Mouse (Mus musculus) brown adipose tissue, adult 24 weeks (tissue): ENCODE measurements around the gene Actr3b. TPM values are rescaled to one million over a fixed set of nuclear protein-coding genes. Genes with fewer than 3 reads are reported as not detected.
"Not testable (repeated sequence)": the region's sequence is repeated elsewhere in the genome, so short reads cannot be mapped to it uniquely, and the experiment has no call there.

ENCODE experiments used
- H3K27ac ChIP-seq: fragments of 200-500 bp; replicated peaks from 2 replicates; pipeline ENCODE4 v1.5.1; 2012; ENCODE audit warnings: low read depth, mild to moderate bottlenecking, low read length
- H3K4me1 ChIP-seq: fragments of 200-500 bp; 2 replicates; pipeline ENCODE4 v1.6.1; 2012; ENCODE audit warnings: low read length, mixed read lengths; ENCODE audit not compliant: control insufficient read depth, insufficient read depth, insufficient read length
- H3K4me3 ChIP-seq: fragments of 200-500 bp; 2 replicates; pipeline ENCODE4 v1.5.1; 2012; ENCODE audit warnings: low read depth, mild to moderate bottlenecking, low read length, moderate library complexity; ENCODE audit not compliant: insufficient read depth
- polyA plus RNA-seq: library from polyadenylated mRNA; stranded (reverse); fragments of >200 nt; gene quantifications from 2 replicates; pipeline ENCODE4 v1.2.4, GENCODE M21; 2012; ENCODE audit not compliant: missing spikeins, insufficient read depth, insufficient read length

Gene Actr3b
- 0.52 and 2.0 TPM in 2 replicates for polyA plus RNA-seq

DNA sequence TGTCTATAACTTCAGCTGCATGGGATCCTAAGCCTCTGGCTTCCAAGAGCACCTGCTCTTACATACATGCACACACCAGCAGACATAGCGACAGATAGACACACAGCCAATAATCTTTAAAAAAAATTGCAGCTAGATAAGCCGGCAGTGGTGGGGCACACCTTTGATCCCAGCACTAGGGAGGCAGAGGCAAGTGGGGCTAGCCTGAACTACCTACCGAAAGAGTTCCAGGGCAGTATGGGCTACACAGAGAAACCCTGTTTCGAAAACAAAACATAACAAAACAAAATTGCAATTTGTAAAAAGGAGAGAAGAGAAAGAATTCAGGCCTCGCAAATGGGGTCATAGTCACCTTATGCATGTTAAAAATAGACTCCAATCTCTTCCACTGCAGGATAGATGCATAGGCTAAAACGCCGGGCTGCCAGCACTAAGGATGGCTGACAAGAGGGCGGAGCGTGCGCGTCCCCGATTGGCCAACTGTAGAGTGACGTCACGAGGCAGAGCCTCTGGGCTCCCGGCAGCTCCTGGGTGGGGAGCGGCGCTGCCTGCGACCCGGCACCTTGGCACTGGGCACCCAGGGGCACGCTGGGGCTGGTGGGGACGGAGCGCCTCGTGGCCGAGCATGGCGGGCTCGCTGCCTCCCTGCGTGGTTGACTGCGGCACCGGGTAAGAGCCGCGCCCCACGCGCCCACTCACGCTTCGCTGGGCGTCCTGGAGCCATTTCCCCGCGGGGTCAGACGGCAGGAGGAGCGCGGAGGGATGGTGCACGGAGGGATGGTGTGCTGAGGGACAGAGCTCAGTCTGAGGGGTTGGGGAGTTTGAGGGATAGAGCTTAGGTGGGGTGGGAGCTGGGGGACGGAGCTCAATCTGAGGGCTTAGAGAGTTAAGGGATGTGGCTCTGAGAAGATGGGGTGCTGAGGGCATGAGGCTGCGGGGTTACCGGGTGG is at the start of gene Actr3b:
Actr3b (plus strand) TSS at position 538 of the 950 bp plus-strand sequence.
- Histone ChIP-seq H3K4me1 (peaks cover 6% of the 10 kb centered on the region; the same call in 1 of the 2 replicates), H3K4me3 (peak within 1 kb of the TSS; percentile 85), H3K27ac (no peak within 1 kb of the TSS)

- H3K4me1 ChIP-seq, H3K27ac ChIP-seq, H3K4me3 ChIP-seq: not testable (repeated sequence)
These were observed 46.6 kb upstream of the Actr3b start for GRCm38 (mm10) chr5:25713001-25713706.

GRCm38 (mm10) chr5:25719390-25719789 is 40.4 kb upstream of the Actr3b start:
- H3K27ac ChIP-seq: no peak overlapping the region
- no peak overlapping the region for H3K4me3 ChIP-seq
- peaks cover 4% of the 10 kb centered on the region; the same call in 1 of the 2 replicates for H3K4me1 ChIP-seq

DNA sequence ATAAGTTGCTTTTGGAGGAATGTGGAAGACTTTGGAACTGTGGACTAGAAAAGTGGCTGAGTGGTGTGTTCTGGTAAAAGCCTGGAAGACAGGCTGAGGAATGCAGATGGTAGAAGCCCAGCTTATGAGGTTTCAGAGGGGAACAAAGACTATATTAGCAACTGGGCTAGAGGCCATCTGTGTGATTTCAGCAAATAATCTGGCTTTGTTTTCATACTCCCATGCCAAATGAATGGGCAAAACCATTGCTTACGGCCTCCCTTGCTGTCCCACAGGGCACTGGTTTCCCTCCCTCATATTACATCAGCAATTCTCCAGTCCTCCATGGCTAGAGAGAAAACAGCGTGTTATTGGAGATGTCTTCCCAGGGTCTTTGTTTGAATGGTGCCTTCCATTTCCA is 36.8 kb upstream of the Actr3b start:
- no peak overlapping the region for H3K4me3 ChIP-seq
- peaks cover 4% of the 10 kb centered on the region; the same call in 1 of the 2 replicates for H3K4me1 ChIP-seq

DNA sequence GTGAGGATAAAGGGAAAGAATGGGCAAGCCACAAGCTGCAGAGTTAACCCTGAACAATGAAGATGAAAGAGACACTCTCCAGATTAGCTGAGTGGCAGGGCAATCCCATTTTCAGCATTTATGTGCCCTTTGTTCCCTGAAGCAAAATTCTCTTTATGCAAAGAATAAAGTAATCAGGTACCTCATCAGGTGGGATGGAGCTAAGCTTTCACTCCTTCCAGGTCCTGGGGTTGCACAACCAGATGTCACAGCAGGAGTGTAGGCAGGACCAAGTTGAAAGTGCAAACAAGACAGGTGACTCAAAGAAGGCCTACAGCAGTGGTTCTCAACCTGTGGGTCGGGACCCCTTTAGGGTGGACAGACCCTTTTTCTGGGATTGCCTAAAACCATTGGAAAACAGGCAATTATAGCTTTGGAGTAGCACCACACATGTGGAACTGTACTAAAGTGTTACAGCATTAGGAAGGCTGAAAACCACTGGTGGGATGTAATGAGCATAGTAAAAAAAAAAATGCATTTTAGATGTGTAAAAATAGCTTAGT is 35.6 kb upstream of the Actr3b start:
- Histone ChIP-seq H3K4me1 (peaks cover 4% of the 10 kb centered on the region; the same call in 1 of the 2 replicates), H3K27ac (no peak overlapping the region), H3K4me3 (no peak overlapping the region)

More for the DNA sequence above, 36.8 kb upstream of the Actr3b start:
- peak overlapping the region; percentile 83 for H3K27ac ChIP-seq

DNA sequence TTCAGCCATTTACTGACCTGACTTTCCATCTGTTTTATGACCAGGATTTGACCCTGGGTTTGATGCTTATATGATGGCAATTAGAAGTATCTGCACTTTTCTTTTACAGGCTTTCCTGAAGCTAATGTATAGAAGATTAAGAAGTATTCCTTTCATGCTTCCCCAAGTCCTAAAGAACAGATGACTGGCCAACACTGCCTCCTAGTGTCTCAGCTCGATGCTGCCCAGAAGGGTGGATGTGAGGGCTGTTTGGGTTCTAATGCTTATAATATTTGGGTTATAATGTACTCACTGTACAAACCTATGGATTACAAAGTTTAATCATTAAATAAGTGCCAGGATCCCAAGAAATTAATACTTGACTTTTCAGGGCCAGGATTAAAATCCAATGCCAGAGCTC is 25.5 kb upstream of the Actr3b start:
- Histone ChIP-seq H3K4me1 (no peaks in the 10 kb centered on the region), H3K27ac (no peak overlapping the region), H3K4me3 (no peak overlapping the region)

GRCm38 (mm10) chr5:25735861-25736260 is 23.9 kb upstream of the Actr3b start:
- Histone ChIP-seq H3K4me1 (no peaks in the 10 kb centered on the region), H3K27ac (no peak overlapping the region), H3K4me3 (no peak overlapping the region)

- Histone ChIP-seq H3K4me3 (no peak overlapping the region), H3K27ac (no peak overlapping the region), H3K4me1 (no peaks in the 10 kb centered on the region)
These were observed 21.3 kb upstream of the Actr3b start for GRCm38 (mm10) chr5:25738448-25738847.

DNA sequence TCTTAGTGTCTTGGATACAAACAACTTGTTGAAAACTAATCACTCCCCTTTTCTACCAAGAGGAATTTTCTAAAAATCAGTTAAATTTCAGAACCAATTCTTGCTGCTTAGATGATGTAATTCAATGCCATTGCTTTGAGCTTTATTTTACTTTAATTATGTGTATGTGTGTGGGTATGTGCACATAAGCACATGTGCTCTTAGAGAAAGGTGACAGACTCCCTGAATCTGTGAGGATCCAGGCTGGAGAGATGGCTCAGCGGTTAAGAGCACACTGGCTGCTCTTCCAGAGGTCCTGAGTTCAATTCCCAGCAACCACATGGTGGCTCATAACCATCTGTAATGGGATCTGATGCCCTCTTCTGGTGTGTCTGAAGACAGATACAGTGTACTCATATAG is 20.9 kb upstream of the Actr3b start:
- H3K4me1 ChIP-seq: not testable (repeated sequence)

GRCm38 (mm10) chr5:25747904-25748303 is 11.9 kb upstream of the Actr3b start:
- no peak overlapping the region for H3K4me3 ChIP-seq
- H3K27ac ChIP-seq: no peak overlapping the region
- no peaks in the 10 kb centered on the region for H3K4me1 ChIP-seq

More for the DNA sequence above, 20.9 kb upstream of the Actr3b start:
- not testable (repeated sequence) for H3K27ac ChIP-seq, H3K4me3 ChIP-seq

- Histone ChIP-seq H3K4me3 (no peak overlapping the region), H3K27ac (no peak overlapping the region), H3K4me1 (no peaks in the 10 kb centered on the region)
These were observed 11.2 kb upstream of the Actr3b start for GRCm38 (mm10) chr5:25748613-25749012.

GRCm38 (mm10) chr5:25751552-25751951 is 8.2 kb upstream of the Actr3b start:
- Histone ChIP-seq H3K27ac (no peak overlapping the region), H3K4me1 (no peaks in the 10 kb centered on the region), H3K4me3 (no peak overlapping the region)

DNA sequence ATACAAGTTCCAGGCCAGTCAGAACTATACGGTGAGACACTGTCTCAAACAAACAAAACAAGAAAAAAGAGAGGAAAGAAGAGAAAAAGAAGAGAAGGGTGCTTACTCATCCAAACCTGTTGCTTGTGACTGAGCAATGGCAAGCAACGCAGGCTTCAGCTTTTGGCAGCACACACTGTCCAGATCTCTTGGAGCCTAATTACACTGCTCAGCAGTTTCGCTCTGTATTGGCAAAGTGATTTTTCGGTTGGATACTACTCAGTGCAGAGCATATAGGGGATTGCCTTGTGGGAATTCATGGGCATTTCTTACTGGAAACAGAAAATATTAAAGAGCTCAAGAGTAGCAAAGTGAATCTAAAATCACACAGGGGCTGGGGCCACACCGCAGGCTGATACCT is 6.9 kb upstream of the Actr3b start:
- Histone ChIP-seq H3K27ac (no peak overlapping the region), H3K4me3 (no peak overlapping the region), H3K4me1 (no peaks in the 10 kb centered on the region)

- Histone ChIP-seq H3K4me3 (no peak overlapping the region), H3K4me1 (no peaks in the 10 kb centered on the region), H3K27ac (no peak overlapping the region)
These were observed 6.1 kb upstream of the Actr3b start for GRCm38 (mm10) chr5:25753556-25754235.
